Mouse (Mus musculus) monocyte, adult 5-6 weeks (primary cell): ENCODE data around the gene Alg9. TPM values are rescaled to one million over a fixed set of nuclear protein-coding genes. Genes with fewer than 3 reads are reported as not detected.

ENCODE experiments used
- ATAC-seq: fragments of 153-309, 156-312 bp; replicated peaks from 2 replicates; pipeline ENCODE4 v1.8.0; 2017; ENCODE audit warnings: mild to moderate bottlenecking; ENCODE audit not compliant: low TSS enrichment, insufficient number of reproducible peaks, severe bottlenecking, poor library complexity, low FRiP score
- total RNA-seq: library from RNA; stranded (forward); fragments of 200-1000, 200-491, 200-594 nt; gene quantifications from 3 replicates; pipeline ENCODE4 v1.2.3, GENCODE M21; 2017

Alg9 gene
- total RNA-seq, 1 experiment from 2014 or later = 16.5 TPM

DNA sequence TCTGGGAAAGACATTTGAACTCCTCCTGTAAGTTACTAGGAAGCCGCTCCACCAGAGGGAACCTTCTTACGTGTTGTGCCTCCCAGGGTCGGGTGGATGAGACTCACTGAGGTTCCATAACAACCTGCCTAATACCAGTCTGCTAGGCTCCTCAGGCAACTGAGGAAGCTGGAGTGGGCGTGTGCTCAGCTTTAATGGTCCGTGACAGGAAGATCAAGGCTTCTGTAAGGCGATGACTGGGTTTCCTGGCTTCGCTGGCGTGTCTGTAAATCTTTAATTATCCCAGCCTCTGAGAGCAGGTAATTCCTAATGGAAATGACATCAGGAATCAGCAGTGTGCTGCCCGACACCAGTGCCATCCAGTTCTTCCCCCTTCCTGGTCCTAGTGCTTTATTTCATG is 70.7 kb downstream of the Alg9 start:
- ATAC-seq = no peak

DNA sequence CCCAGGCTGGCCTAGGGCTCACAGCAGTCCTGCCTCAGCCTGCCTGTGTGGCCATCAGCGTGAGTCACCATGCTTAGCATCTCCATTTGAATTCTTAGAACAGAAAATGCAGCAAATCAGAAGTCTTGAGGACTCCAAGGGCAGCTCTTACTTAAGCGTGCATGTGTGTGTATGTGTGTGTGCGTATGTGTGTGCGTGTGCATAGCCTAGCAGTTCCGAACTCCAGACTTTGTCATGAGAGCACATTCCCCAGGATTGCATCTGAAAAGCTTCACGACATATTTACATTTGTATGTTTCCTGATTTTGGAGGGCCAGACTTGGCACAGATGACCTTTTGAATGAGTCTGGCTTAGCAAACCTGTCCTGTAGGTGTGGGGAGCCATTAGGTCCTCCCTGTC is 72.3 kb downstream of the Alg9 start:
- no peak for ATAC-seq

DNA sequence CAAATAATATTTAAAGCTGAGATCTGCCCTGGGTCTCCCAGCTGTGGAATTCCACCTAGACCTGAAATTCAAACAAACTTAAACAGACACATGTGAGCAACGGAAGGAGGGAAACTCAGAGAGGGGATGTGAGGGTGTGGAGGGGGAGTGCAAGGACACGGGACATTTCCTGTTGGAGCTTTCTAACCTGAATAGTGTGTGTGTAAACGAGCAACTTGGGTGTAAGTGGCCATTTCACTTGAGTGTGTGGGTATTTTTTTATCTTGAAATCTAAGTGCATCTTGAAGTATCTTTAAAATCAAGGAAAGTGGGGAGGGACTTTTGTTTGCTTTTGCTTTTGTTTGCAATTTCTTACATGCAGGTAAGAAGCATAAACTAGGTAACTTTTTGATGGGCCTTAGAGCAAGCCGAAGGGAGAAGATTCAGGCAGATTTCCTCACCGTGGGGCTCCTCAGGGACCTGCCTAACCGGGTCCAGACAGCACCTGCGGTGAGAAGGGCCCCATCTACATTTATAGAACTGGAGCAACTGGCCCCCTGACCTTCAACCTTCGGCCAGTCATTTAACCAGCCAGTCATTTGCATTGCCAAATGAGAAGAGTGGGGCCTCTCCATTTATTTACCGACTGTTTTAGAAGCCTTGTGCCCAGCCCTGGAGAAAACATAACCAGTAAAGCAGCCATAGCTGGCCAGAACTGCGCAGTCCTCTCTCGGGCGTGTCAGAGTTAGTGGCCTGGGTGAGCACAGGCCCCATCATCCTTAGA is 73.0 kb downstream of the Alg9 start:
- no peak for ATAC-seq

DNA sequence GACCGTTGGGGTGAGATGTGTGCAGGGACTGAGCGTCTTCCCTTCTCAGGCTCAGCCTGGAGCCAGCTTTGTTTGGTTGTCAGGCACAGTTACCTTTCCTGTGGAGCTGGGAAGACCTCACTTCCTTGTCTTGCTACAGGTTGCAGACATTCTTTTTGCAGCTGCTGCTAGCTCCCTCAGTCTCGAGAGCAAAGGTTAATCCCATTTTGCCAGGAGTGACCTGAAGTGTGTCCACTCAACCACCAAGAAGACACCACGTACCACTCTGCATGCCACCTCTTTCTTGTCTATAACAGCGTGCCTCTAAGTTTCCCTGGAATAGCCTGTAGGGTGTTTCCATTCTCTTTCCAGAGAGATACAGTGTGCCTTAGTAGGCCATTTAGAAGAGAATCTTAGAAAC is 74.0 kb downstream of the Alg9 start:
- ATAC-seq = no peak

DNA sequence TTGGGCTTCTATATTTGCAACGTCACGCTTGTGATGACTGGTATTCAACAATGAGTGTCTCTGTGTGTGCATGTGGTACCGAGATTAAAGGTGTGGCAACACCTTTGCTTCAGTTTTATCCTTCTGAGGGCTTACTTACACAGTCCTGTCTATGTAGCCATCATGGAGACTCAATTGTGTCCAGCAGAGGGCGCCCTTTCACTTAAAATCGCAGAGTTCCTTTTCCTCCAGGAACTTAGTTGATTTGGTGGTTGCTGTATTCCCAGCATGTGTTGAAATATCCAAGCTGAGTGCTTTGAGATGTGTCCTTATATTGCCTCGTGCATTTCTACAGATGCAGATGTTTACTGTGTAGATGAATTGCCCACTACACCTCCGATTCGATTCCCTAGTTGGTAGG is 74.4 kb downstream of the Alg9 start:
- ATAC-seq = no peak

DNA sequence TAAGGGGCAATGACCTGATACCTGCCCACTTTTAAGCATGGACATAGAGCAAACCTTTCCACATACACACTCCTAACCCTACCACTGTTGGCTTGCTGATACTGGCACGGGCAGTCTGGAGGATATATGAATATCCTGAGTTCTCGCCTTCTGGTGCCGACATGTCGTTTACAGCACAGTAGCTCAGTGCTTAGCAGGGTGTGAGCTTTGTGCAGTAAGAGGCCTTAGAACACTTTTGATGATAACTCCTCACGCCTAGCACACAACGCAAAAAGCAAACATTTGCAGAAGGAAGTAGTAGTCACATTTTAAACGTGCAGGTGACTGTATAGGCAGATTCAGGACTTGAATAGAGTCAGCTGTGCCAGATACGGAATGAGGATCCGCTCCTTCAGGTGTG is 74.9 kb downstream of the Alg9 start:
- ATAC-seq = no peak

DNA sequence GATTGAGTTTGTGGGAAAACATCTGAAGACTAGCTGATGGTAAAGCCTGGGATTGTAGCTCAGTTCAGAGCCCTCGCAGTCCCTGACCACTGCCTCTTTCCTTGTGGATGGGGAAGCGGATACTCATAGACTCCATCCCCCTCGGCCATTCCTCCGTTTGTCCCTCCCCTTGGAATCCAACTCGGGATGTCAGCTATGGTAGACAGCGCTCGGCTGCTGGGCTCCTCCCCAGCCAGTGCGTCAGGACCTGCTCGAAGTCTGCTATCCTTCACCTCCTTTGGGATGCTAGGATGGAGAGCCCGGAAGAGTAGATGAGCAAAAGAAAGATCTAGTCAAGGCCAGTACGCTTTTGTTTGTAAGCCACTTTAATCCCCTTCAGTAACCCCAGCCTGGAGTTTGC is 75.5 kb downstream of the Alg9 start:
- no peak for ATAC-seq

DNA sequence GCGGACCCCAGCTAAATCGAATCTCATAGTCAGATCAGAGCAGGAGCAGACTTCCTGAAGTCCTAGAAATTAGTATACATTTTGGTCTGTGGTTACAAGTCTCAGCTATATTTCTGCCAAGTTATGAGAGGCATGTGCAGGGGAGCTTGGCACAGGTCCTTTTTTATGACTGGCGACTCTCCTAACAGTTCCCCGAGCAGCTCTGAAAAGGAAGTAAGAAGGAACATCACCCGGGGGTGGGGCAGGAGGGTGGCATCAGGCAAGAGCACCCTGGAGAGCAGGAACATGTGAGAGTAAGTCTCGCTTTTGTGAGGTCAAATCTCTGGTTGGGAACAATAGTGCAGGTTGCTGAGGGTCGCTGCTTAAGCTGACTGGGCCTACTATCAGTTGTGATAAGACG is 75.9 kb downstream of the Alg9 start:
- 0 out of 2 replicates have a peak, but pooled peaks have one; percentile 29 for ATAC-seq

DNA sequence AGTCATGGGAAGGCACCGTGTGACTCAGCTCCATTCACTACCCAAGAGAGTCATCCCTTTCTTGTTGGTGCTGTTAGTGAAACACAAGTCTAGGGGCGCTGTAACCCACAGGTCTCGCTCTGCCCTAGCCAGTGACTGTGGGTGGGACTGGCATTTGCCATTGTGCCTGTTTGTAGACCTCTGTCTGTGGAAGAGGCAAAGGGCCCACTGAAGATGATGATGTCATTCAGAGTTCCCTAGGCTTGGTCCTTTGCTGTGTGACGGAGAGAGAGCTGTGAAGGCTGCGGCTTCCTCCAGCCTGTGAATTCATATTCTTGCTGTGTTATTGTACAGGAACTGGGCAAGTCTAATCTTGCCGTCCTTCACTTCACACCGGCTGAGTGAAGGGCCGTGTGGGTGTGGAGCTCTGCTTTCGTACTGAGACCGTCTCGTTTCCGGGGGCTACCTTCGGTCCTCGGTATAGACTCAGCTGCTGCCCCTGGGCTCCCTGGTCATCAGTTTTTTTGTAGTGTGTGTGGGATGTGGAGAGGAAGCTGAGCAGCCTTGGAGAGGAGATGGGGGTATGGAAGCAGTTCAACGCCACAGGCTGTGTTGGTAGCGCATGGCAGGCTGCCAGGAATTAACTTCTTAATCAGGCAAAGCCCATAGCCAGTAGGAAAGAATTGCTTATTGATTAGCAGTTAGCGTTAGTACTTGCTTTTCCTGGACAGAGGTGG is 78.0 kb downstream of the Alg9 start:
- ATAC-seq = peak; percentile 20

DNA sequence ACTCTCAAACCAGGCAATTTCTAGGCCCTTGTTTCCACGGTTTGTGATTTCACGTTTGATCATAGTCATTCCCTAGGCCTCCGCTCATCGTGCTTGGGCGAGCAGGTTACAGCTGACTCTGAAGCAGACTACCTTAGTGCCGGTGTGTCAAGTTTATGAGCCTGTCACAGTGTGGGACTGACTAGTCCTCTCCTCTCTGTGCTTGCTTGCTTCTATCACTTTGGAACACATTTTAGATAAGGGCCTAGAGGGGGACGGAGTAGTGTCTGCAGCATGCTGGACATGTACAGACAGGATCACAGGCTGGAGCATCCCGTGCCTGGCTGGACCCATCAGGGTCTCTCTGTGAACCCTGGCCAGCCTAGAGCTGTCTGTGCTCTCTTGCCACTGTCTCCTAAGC is 79.6 kb downstream of the Alg9 start:
- no peak for ATAC-seq

DNA sequence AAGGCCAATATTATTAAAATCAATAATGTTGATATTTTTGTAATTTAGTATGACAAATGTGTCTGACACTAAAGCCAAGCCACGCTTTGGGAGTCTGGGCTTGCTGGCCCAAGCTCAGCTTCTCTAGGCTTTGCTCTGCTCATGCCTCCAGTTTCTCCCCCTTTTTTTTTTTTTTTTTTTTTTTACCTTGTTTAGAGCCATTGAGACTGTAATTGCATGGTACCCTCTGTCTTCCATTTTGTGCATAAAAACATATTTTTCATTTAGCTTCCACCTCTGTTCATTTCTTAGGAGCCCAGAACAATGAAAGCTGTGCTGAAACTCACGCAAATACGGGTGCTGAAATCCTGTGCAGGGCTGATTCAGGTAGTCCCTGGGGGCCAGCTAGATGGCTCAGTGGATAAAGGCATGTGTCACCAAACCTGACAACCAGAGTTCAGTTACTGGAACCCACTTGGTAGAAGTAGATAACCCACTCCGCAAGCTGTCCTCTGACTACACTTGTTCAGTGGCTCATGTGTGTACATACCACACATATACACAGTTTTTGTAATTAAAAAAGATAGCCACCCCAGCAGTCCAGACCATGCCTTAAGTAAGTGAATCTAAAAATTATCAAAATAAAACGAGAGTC is 80.4 kb downstream of the Alg9 start:
- no peak for ATAC-seq

DNA sequence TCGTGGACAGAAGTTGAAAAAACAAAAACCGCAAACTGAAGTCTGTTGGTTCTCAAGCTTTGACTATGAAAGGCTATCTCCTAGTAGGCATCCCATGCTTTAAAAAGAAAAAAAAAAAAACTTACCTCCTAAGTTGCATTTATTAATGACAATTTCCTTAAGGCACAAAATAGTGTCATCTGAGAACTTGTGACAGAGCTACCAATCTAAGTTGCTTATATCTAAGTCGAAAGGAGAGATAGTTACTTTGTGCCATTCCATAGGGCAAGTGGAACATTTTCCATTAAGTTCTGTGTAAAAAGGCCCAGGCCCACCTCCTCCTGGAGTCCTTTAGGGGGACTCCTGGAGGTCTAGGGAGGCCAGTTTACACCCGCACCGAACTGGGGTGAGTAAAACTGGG is 81.0 kb downstream of the Alg9 start:
- ATAC-seq = no peak

DNA sequence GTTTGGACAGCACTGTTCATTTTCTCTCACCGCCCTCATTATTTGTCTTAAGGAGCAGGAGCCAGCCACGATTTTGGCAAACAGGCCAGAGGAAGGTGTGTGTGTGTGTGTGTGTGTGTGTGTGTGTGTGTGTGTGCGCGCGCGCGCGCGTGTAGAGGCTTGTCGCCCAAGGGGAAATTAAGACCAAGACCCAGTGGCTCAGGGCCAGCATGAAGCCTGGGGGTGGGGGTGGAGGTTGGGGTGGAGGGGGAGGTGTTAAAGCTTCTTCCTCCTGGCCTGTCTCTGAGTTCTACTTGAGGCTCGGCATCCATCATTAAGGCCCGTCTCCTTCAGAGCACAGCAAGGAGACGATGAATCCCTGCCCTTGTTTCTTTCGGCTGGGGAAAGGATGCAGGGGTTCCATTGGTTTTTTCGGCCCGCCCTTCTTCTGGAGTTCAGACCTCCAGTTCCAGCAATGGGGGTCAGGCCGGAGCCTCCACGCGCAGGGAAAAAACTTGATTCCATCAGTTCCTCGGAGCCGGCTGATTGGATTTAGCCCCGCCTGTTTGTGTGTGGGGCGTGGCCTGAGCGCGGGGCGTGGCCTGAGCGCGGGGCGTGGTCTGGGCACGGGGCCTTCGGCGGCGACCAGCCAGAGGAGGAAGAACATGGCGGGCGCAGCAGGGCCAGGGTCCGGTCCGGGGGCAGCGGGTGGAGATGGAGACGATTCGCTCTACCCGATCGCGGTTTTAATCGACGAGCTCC is 81.7 kb downstream of the Alg9 start:
- ATAC-seq = peak; percentile 73

DNA sequence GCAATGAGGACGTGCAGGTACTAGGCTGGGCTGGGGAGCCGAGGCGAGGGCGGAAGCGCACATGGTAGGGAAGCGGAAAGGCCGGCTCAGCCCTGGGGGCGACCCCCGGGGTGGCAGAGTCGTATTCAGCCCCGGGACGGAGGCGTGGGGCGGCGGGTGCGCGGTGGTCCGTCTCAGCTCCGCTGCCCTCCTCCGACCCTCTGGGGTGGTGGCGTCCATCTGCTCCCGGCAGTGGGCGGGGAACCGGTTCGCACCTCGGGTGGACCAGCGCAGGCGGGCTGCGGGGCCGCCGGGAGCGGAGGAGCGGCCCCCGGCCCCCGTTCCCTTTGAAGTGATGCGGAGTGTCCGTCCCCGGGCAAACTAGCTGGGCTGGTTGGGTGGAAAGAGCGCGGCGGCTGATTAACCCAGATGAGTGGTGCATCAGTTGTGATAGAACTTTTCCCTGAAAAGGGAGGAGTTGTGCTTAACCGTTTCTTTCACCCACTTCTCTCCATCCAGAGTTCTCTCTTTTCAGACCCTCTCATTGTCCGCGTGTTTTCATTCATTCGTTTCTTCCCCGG is 82.3 kb downstream of the Alg9 start:
- ATAC-seq = 0 out of 2 replicates have a peak, but pooled peaks have one; percentile 2

DNA sequence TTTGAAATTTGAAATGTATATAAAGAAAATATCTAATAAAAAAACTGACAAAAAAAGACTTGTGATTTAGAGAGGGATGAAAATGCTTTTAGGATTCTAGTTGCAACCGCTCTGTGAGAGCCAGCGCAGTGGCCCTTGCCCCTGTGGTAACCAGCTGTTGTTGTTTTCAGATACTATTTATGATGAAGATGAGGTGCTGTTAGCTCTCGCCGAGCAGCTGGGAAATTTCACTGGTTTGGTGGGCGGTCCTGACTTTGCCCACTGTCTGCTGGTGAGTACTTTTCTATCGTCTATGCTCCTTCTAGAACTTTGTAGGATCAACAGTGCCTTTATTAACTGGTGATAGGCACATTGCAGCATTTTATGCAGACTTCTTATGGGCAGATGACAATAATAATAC is 83.9 kb downstream of the Alg9 start:
- no peak for ATAC-seq

DNA sequence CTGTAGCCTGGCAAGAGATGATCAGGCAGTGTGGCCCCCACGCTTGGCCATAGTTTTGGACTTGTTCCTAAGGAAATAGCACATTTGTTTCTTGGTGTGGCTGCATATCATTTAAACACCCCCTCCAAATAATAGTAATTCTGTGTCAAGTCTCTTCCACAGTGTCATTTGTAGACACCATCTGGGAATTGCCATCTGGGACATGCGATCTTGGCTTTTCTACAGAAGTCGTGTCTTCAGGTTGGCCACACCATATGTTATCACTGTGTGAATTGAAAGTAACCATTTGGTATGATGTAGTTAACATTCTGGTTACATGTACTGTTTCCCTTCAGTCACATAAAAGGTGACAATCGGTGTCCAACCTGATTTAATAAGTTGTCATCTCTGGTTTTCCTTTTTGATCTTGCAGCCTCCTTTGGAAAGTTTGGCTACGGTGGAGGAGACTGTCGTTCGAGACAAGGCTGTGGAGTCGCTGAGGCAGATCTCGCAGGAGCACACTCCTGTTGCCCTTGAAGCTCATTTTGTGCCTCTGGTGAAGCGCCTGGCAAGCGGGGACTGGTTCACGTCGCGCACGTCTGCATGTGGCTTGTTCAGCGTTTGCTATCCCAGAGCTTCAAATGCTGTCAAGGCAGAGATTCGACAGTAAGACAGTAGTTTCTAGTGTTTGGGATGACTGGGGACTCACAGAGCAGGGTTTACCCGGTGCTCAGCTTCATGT is 86.5 kb downstream of the Alg9 start:
- ATAC-seq = no peak

DNA sequence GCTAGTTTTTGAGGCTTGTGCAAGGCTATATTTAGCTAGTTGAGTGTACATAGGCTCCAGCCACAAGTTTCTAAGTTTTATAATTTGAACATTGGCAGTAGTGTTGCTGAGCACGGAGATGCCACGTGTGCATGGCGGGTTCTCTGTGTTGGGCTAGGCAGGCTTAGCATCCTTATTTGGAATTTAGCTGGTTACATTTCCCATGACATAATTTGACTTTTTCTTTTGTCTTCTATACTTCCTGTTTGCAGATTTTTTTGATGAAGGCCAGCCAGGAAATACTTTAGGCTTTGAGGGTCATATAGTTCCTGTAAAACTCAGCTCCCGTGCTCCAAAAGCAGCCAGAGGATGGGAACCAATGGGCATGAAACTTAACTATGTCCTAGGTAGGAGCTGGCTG is 89.0 kb downstream of the Alg9 start:
- no peak for ATAC-seq

DNA sequence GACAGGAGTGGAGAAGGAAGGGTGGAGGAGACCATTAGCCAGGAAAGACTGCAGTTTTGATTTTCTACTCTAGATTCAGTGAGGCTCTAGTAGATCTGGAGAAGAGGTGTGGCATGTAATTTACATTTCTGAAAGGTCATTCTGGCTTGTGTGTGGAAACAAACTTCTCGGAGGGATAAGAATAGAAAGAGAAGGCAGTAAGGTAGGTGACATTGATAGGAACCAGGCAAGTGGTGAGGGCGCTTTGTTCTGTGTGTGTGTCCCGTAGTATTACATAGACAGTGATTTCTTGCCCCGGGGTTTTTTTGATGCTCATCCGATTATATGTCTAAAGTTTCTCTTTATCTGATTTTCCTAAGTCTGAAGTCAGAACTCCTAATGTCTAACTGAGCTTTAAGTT is 90.1 kb downstream of the Alg9 start:
- ATAC-seq = no peak
